Mouse (Mus musculus) urinary bladder, postnatal 10 days (tissue): ENCODE results near the gene Tmem223.

Experiments
- DNase-seq: peaks from one replicate; pipeline ENCODE4 v3.0.0; 2022; ENCODE audit warnings: low spot score

Tmem223 gene

DNA sequence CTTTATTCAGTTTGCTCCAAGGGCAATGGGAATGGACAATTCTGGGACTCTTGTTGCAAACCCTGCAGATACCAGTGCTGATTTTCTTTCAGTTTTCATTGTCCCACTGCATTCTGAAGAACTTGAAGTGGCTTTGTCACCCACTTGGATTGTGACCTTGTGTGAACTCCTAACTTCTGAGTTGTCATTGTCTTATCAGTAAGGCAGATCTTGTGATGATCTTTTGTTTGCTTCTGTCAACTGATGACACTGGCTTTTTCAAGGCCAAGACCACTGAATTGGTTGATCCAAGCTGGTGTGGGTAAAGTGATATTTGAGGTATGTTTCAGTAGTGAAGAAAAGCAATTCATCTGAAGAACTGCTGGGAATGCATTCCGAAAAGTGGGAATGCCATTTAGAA is 25.4 kb upstream of the Tmem223 start:
- DNase-seq = no peak

DNA sequence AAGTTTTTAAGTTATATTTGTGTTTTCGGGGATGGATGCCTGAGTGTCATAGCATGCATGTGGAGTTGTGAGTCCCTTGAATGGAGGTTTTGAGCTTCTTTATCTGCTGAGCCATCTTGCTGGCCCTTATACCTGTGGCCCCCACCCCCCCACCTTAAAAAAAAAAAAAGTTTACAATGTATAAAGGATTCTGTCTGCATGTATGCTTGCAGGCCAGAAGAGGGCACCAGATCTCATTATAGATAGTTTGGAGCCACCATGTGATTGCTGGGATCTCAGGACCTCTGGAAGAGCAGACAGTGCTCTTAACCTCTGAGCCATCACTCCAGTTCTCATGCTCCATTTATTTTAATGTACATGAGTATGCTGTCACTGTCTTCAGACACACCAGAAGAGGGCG is 23.4 kb upstream of the Tmem223 start:
- no peak for DNase-seq

DNA sequence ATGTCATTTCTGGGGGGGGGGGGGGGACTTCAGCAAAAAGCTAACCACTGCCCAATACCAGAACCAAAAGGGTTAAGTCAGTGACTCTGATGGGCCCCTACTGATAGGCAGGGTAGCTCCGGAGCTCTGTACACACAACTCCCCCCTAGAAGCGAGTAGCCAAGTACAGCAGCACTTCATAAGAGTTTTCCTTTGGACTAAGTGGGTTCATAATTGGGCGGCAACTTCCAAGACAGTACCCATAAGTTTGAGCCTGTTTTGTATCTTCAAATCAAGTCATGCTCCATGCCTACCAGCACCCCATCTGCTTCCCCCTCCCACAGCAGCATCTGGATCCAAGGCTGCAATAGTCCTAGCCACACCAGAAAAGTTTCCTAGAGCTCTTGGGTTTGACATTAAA is 15.1 kb upstream of the Tmem223 start:
- no peak for DNase-seq

- DNase-seq = peak; percentile 70
Measured at GRCm38 (mm10) chr19:8756635-8757387, 14.0 kb upstream of the Tmem223 start, which contains the start of gene Nxf1. TSS of gene Nxf1 (plus strand) at chr19:8757073.

DNA sequence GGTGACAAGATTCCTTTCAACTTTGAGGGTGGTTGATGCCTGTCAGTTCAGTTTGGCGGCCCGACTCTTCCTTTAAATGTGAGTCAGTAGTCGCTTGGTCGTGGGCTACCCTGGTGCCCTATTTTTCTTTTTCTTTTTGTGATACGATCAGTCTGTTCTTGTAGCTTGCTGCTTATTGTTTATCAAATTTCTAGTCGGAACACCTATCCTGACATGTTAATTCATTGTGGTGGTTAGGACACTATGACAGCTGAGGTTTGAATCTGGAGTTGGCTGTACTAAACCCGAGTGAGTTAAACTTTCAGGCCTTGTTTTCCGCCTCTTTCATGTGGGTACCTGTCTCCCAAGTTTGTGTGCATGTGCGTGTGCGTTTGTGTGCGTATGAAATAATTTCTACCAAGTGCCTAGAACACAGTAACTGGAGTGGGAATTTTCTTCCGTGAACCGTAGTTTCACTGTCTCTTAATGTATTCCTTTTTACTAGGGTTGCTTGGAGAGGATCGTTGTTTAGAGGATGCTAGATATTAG is 13.3 kb upstream of the Tmem223 start:
- DNase-seq = no peak

GRCm38 (mm10) chr19:8758899-8759298 is 11.9 kb upstream of the Tmem223 start:
- DNase-seq = no peak

GRCm38 (mm10) chr19:8760757-8761156 is 10.0 kb upstream of the Tmem223 start:
- DNase-seq = no peak

DNA sequence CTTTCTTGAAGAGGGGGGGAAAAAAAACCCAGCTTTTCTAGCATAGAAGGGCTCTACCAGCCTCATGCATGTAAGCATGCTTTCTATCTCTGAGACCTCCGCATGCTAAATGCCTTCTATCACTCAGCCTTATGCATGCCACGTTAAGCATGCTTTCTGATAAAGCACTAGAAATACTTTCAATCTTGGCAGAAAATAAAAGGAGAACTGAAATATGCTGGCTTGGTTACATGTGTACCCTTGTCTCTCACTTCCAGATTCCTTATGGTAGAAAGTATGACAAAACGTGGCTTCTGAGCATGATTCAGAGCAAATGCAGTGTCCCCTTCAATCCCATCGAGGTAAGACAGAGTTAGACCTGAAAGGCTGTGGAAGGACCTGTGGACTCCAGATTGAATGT is 7.5 kb upstream of the Tmem223 start:
- no peak for DNase-seq

DNA sequence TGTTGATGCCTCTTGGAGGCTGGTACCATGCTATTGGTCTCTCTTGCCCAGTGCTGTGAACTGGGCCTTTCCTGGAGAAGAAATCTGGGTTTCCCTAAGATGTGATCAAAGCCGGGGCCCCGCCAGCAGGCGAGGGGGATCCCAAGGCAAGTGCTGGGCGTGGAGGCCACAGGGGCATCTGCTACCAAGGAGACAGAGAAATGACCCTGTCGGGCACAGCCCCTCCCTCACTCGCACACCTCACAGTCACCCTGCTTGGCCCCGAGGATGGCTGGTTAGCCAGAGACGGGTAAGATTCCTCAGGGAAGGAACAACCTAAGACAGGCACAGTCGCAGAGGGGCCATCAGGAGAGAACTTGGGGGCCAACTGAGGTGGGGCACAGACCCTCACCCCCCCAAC is 5.2 kb upstream of the Tmem223 start:
- DNase-seq = no peak

GRCm38 (mm10) chr19:8772996-8773395 is 2.2 kb downstream of the Tmem223 start:
- DNase-seq = no peak

DNA sequence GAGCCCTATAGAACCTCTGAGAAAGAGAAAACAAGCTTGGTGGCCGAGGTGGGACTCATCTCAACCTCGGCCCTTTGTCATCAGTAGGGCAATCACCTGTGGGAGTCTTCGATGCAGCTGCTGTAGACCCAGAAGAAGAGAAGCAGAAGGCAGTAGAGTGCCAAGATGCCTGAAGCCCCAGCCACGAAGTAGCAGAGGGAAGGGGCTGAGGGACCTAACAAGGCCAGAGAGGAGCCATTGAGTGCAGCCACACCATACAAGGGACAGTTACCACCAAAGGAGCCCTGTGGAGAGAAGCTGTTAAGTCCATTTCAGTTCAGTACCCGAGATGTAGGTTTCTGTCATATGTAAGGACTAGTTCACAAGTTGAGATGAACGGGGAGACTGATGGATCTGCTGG is 2.6 kb downstream of the Tmem223 start:
- no peak for DNase-seq

- peak; percentile 86 for DNase-seq
Measured at GRCm38 (mm10) chr19:8774086-8774835, 3.5 kb downstream of the Tmem223 start, which contains the start of gene Tmem179b. TSS of gene Tmem179b (minus strand) at chr19:8774467.

- no peak for DNase-seq
Measured at GRCm38 (mm10) chr19:8774951-8775421, 4.2 kb downstream of the Tmem223 start.

GRCm38 (mm10) chr19:8786008-8786781 is 15.4 kb downstream of the Tmem223 start, which contains the start of gene Taf6l:
TSS of gene Taf6l (minus strand) at chr19:8786417.
- DNase-seq = peak; percentile 48

GRCm38 (mm10) chr19:8788521-8788920 is 17.7 kb downstream of the Tmem223 start:
- DNase-seq = no peak

GRCm38 (mm10) chr19:8789171-8789570 is 18.4 kb downstream of the Tmem223 start:
- DNase-seq = no peak

- no peak for DNase-seq
Measured at GRCm38 (mm10) chr19:8790171-8790570, 19.4 kb downstream of the Tmem223 start.

DNA sequence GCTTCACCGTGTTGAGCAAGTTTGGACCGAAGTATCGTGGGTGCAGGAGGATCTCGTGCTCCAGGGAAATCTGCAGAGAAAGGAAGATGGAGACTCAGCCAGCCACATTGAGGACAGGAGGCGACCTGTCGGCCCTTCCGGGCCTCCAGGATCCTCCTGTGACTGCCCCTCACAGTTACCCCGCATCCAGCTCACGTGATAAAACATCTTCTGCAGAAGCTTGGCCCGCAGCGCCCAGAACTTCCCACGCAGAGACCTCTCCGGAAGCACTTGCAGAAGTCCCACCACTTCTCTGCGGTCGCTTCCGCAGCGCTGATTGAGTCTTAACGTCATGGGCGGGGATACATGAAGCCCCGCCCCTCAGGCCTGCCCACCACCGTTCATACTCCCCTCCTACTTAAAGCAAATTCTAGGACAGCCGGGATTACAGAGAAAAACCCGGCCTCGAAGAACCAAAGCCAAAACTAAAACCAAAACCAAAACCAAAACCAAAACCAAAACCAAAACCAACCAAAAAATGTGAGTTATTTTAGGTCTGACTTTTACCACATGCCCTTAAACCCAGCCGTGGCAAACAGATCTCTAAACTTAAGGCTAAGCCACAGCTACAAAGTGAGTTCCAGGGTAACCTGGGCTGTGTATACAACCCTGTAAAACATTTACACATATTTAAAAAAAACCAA is 27.6 kb downstream of the Tmem223 start, which contains the start of gene Polr2g:
Gene Polr2g (minus strand): TSS at position 314 of the 683 bp plus-strand sequence.
- DNase-seq = peak; percentile 54

GRCm38 (mm10) chr19:8798947-8799315 is 28.1 kb downstream of the Tmem223 start:
- no peak for DNase-seq

GRCm38 (mm10) chr19:8802130-8802821 is 31.5 kb downstream of the Tmem223 start, which contains the start of gene Zbtb3:
TSS of gene Zbtb3 (plus strand) at chr19:8802555.
- DNase-seq = peak; percentile 70
